Mouse (Mus musculus): ENCODE results near the gene Cald1. TPM values are rescaled to one million over a fixed set of nuclear protein-coding genes. Genes with fewer than 3 reads are reported as not detected.
A peak's percentile ranks its signal among the peaks of the same experiment; 100 is the strongest.

The Cald1 gene
- polyA plus RNA-seq, 1 experiment from 2014 or later: 66.1 TPM

DNA sequence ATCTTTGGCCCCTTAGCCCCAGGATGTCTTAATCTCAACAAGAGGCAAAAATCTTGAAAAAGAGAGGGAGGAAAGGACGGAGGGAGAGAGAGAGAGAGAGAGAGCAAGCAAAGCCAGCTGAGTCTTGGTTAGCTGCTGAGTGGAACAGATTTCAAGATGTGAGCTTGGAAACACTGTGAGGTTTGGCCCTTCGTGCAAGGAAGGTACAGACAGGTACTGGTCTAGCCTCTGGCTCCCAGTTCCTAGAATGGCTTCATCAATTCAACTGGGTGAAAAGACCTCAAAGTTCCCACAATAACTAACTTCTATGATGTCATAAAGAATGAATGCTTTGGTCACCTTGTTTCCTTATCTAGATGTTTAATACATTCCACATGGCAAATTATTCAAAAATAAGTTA lies 178.8 kb downstream of the Cald1 start:
- Histone ChIP-seq H3K4me3 (ENCODE audit: low read length) (no peak overlapping the region), H3K9ac (ENCODE audit: low read depth, low read length) (no peak overlapping the region), H3K4me2 (ENCODE audit: low read length) (no peak overlapping the region), H3K27ac (ENCODE audit: low read depth, low read length) (no peak overlapping the region), H3K36me3 (ENCODE audit: control insufficient read depth, insufficient read depth, low read length) (no peaks in the 10 kb centered on the region), H3K9me3 (ENCODE audit: control insufficient read depth, low read length) (no peaks in the 10 kb centered on the region), H3K27me3 (replicated peaks; ENCODE audit: control insufficient read depth, insufficient read depth, low read length) (no peaks in the 10 kb centered on the region), H3K4me1 (ENCODE audit: control insufficient read depth, insufficient read depth, low read depth, low read length) (peaks cover 2% of the 10 kb centered on the region; the same call in 1 of the 2 replicates)
- WGBS: 75% methylated on average over 2 of the region's 2 CpGs
- no peak for ATAC-seq

- no peak overlapping the region for H3K4me3 ChIP-seq (ENCODE audit: low read length)
- no peak overlapping the region for H3K27ac ChIP-seq (ENCODE audit: low read depth, low read length)
- H3K4me1 ChIP-seq (ENCODE audit: control insufficient read depth, insufficient read depth, low read depth, low read length): peaks cover 2% of the 10 kb centered on the region; the same call in 1 of the 2 replicates
- ATAC-seq: no peak
- H3K27me3 ChIP-seq (replicated peaks; ENCODE audit: control insufficient read depth, insufficient read depth, low read length): no peaks in the 10 kb centered on the region
- no peak overlapping the region for H3K4me2 ChIP-seq (ENCODE audit: low read length)
- no peak overlapping the region for H3K9ac ChIP-seq (ENCODE audit: low read depth, low read length)
- 70% methylated on average over 10 of the region's 10 CpGs for WGBS
- H3K9me3 ChIP-seq (ENCODE audit: control insufficient read depth, low read length): no peaks in the 10 kb centered on the region
- no peaks in the 10 kb centered on the region for H3K36me3 ChIP-seq (ENCODE audit: control insufficient read depth, insufficient read depth, low read length)
These were observed 179.8 kb downstream of the Cald1 start for GRCm38 (mm10) chr6:34777981-34778668.

DNA sequence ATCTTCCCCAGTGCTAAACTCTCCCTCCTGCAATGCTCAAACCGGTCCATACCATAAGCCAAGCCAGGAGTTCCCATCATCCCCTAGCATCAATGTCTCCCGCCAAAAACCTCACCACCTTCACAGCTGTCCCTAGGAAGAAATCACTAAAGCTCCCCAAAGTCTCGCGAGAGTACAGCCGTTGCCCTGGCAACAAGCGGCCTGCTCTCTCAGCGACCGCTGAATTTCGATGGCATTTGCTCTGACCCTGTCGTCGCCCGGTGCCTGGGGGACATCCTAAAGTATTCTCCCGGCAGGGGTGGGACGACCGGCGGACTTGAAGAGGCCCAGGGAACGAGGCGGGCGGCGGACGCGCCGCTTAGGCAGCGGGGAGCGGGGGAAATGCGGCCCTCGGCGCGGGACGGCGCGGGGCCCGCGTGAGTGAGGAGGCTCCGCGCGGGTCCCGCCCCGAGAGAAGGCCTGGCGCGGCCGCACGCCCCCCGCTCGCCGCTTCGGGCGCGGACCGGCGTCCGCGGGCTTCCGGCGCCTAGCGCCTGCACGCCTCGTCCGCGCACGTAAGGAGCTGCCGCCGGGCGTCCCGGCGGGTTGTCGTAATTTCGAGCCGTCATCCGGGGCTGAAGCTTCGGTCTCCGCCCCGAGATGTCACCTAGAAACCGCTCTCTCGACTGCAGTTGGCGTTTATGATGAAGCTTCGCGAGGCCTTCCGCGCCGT lies 182.1 kb downstream of the Cald1 start, which contains the start of gene Agbl3:
Gene Agbl3 (plus strand): TSS at position 202 of the 712 bp plus-strand sequence.
- peak within 1 kb of the TSS; percentile 67 for H3K4me3 ChIP-seq (ENCODE audit: low read length)
- peak within 1 kb of the TSS; percentile 67 for H3K4me2 ChIP-seq (ENCODE audit: low read length)
- H3K4me1 ChIP-seq (ENCODE audit: control insufficient read depth, insufficient read depth, low read depth, low read length): peaks cover 2% of the 10 kb centered on the region; the same call in 1 of the 2 replicates
- ATAC-seq: peak; percentile 96
- H3K36me3 ChIP-seq (ENCODE audit: control insufficient read depth, insufficient read depth, low read length): no peaks in the 10 kb centered on the region
- peak within 1 kb of the TSS; percentile 97 for H3K27ac ChIP-seq (ENCODE audit: low read depth, low read length)
- H3K9me3 ChIP-seq (ENCODE audit: control insufficient read depth, low read length): no peaks in the 10 kb centered on the region
- WGBS: under 1% methylated on average over 57 of the region's 81 CpGs
- H3K9ac ChIP-seq (ENCODE audit: low read depth, low read length): peak within 1 kb of the TSS; percentile 91
- H3K27me3 ChIP-seq (replicated peaks; ENCODE audit: control insufficient read depth, insufficient read depth, low read length): no peaks in the 10 kb centered on the region

GRCm38 (mm10) chr6:34780943-34781289 lies 182.6 kb downstream of the Cald1 start:
- Histone ChIP-seq H3K9me3 (ENCODE audit: control insufficient read depth, low read length) (no peaks in the 10 kb centered on the region), H3K4me1 (ENCODE audit: control insufficient read depth, insufficient read depth, low read depth, low read length) (peaks cover 2% of the 10 kb centered on the region; the same call in 1 of the 2 replicates), H3K4me3 (ENCODE audit: low read length) (peak overlapping the region; percentile 67), H3K27me3 (replicated peaks; ENCODE audit: control insufficient read depth, insufficient read depth, low read length) (no peaks in the 10 kb centered on the region), H3K27ac (ENCODE audit: low read depth, low read length) (peak overlapping the region; percentile 97), H3K4me2 (ENCODE audit: low read length) (peak overlapping the region; percentile 67), H3K9ac (ENCODE audit: low read depth, low read length) (peak overlapping the region; percentile 91), H3K36me3 (ENCODE audit: control insufficient read depth, insufficient read depth, low read length) (peaks cover 2% of the 10 kb centered on the region; the same call in 1 of the 2 replicates)
- peak; percentile 12; the same call in 1 of the 2 replicates for ATAC-seq
- WGBS: 3% methylated on average over 13 of the region's 13 CpGs

- Histone ChIP-seq H3K27ac (ENCODE audit: low read depth, low read length) (no peak overlapping the region), H3K4me2 (ENCODE audit: low read length) (no peak overlapping the region), H3K36me3 (ENCODE audit: control insufficient read depth, insufficient read depth, low read length) (peaks cover 4% of the 10 kb centered on the region; the same call in 1 of the 2 replicates), H3K4me3 (ENCODE audit: low read length) (no peak overlapping the region), H3K9ac (ENCODE audit: low read depth, low read length) (no peak overlapping the region), H3K4me1 (ENCODE audit: control insufficient read depth, insufficient read depth, low read depth, low read length) (peaks cover 2% of the 10 kb centered on the region; the same call in 1 of the 2 replicates), H3K9me3 (ENCODE audit: control insufficient read depth, low read length) (no peaks in the 10 kb centered on the region), H3K27me3 (replicated peaks; ENCODE audit: control insufficient read depth, insufficient read depth, low read length) (no peaks in the 10 kb centered on the region)
- 95% methylated on average over 1 of the region's 1 CpGs for WGBS
- ATAC-seq: no peak
These were observed 184.2 kb downstream of the Cald1 start for GRCm38 (mm10) chr6:34782493-34782892.

- H3K36me3 ChIP-seq (ENCODE audit: control insufficient read depth, insufficient read depth, low read length): no peaks in the 10 kb centered on the region
- 86% methylated on average over 3 of the region's 3 CpGs for WGBS
- H3K27ac ChIP-seq (ENCODE audit: low read depth, low read length): no peak overlapping the region
- H3K9ac ChIP-seq (ENCODE audit: low read depth, low read length): no peak overlapping the region
- H3K4me1 ChIP-seq (ENCODE audit: control insufficient read depth, insufficient read depth, low read depth, low read length): no peaks in the 10 kb centered on the region
- no peak overlapping the region for H3K4me2 ChIP-seq (ENCODE audit: low read length)
- H3K27me3 ChIP-seq (replicated peaks; ENCODE audit: control insufficient read depth, insufficient read depth, low read length): no peaks in the 10 kb centered on the region
- no peak overlapping the region for H3K4me3 ChIP-seq (ENCODE audit: low read length)
- no peaks in the 10 kb centered on the region for H3K9me3 ChIP-seq (ENCODE audit: control insufficient read depth, low read length)
- ATAC-seq: no peak
These were observed 198.6 kb downstream of the Cald1 start for GRCm38 (mm10) chr6:34796881-34797280.

DNA sequence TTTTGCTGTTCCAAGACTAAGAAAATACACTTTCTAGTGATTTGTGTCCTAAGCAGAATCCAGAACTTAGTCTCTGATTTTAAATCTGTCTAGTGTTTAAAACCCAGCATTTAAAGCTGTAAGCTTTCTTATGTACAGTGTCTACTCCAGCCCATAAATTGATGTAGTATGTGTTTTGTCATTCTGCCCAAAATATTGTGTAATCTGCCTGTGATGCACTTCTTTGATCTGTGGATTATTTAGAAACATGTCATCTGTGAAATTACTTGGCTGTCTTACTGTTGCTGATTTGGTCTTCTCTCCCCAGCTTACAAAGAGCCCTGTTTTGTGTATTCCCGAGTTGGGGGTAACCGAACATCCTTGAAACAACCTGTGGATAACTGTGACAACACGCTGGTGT lies 199.6 kb downstream of the Cald1 start:
- H3K27ac ChIP-seq (ENCODE audit: low read depth, low read length): no peak overlapping the region
- WGBS: 82% methylated on average over 3 of the region's 3 CpGs
- H3K36me3 ChIP-seq (ENCODE audit: control insufficient read depth, insufficient read depth, low read length): no peaks in the 10 kb centered on the region
- no peaks in the 10 kb centered on the region for H3K27me3 ChIP-seq (replicated peaks; ENCODE audit: control insufficient read depth, insufficient read depth, low read length)
- H3K9ac ChIP-seq (ENCODE audit: low read depth, low read length): no peak overlapping the region
- H3K4me2 ChIP-seq (ENCODE audit: low read length): no peak overlapping the region
- H3K9me3 ChIP-seq (ENCODE audit: control insufficient read depth, low read length): no peaks in the 10 kb centered on the region
- no peaks in the 10 kb centered on the region for H3K4me1 ChIP-seq (ENCODE audit: control insufficient read depth, insufficient read depth, low read depth, low read length)
- no peak for ATAC-seq
- no peak overlapping the region for H3K4me3 ChIP-seq (ENCODE audit: low read length)

DNA sequence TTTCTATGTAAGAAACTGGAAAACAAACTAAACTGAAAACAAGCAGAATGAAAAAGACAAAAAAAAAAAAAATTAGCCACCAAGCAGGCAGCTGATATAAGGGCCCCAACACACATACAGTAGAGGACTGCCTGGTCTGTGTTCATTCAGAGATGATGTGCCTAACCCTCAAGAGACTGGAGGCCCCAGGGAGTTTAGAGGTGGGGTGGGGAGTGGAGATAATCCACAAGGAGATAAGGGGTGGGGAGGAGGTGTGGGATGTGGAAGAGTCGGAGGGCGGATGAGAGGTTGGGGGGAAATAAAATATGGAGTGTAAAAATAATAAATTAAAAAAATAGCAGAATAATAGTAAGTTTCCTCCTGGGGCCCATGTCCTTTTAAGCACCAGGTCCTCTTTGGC lies 207.3 kb downstream of the Cald1 start:
- Histone ChIP-seq H3K4me3 (ENCODE audit: low read length) (no peak overlapping the region), H3K27me3 (replicated peaks; ENCODE audit: control insufficient read depth, insufficient read depth, low read length) (no peaks in the 10 kb centered on the region), H3K27ac (ENCODE audit: low read depth, low read length) (no peak overlapping the region), H3K36me3 (ENCODE audit: control insufficient read depth, insufficient read depth, low read length) (no peaks in the 10 kb centered on the region), H3K9ac (ENCODE audit: low read depth, low read length) (no peak overlapping the region), H3K9me3 (ENCODE audit: control insufficient read depth, low read length) (no peaks in the 10 kb centered on the region), H3K4me2 (ENCODE audit: low read length) (no peak overlapping the region), H3K4me1 (ENCODE audit: control insufficient read depth, insufficient read depth, low read depth, low read length) (no peaks in the 10 kb centered on the region)
- 89% methylated on average over 2 of the region's 2 CpGs for WGBS
- no peak for ATAC-seq

- no peaks in the 10 kb centered on the region for H3K27me3 ChIP-seq (replicated peaks; ENCODE audit: control insufficient read depth, insufficient read depth, low read length)
- H3K4me2 ChIP-seq (ENCODE audit: low read length): no peak overlapping the region
- H3K4me1 ChIP-seq (ENCODE audit: control insufficient read depth, insufficient read depth, low read depth, low read length): no peaks in the 10 kb centered on the region
- H3K9ac ChIP-seq (ENCODE audit: low read depth, low read length): no peak overlapping the region
- 85% methylated on average over 4 of the region's 4 CpGs for WGBS
- no peaks in the 10 kb centered on the region for H3K9me3 ChIP-seq (ENCODE audit: control insufficient read depth, low read length)
- no peaks in the 10 kb centered on the region for H3K36me3 ChIP-seq (ENCODE audit: control insufficient read depth, insufficient read depth, low read length)
- no peak for ATAC-seq
- no peak overlapping the region for H3K4me3 ChIP-seq (ENCODE audit: low read length)
- H3K27ac ChIP-seq (ENCODE audit: low read depth, low read length): no peak overlapping the region
These were observed 212.4 kb downstream of the Cald1 start for GRCm38 (mm10) chr6:34810651-34811050.
